Mouse (Mus musculus) urinary bladder, adult 18-20 months (tissue): ENCODE data around the gene Glul.
"Not testable (repeated sequence)": the region's sequence is repeated elsewhere in the genome, so short reads cannot be mapped to it uniquely, and the experiment has no call there.

Source experiments
- DNase-seq, 2 experiments: peaks; one replicate each; pipeline ENCODE4 v3.0.0; 2022; ENCODE audit warnings: low spot score in 2 of 2, mixed read lengths in 2 of 2

Glul gene

GRCm38 (mm10) chr1:153899731-153900380, at the start of gene Glul, which contains the start of gene Teddm2:
Gene Glul, plus strand, starts transcription at chr1:153899944.
Gene Teddm2, minus strand, starts transcription at chr1:153900228.
- peak; percentile 92 to 97 for DNase-seq

DNA sequence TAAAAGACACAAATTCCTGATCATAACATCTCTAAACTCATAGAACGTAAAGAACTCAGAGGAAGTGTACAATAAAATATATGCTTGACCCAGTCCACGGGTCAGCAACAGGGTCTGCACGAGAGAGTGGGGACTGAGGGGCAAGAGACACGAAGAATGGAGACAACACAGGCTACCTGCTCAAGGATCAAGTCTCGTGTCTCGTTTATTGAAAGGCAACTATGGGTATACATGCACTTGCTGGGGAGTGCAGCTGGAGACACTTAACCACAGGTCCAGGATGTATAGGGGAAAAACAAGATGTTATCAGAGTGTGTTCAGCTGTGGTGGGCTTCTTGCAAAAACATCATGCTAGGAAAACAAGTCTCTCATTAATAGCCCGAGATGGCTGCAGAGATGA, 47.0 kb upstream of the Glul start:
- DNase-seq, result not testable (repeated sequence)

- DNase-seq, result no peak
Observed at GRCm38 (mm10) chr1:153855946-153856345, 43.8 kb upstream of the Glul start.

DNA sequence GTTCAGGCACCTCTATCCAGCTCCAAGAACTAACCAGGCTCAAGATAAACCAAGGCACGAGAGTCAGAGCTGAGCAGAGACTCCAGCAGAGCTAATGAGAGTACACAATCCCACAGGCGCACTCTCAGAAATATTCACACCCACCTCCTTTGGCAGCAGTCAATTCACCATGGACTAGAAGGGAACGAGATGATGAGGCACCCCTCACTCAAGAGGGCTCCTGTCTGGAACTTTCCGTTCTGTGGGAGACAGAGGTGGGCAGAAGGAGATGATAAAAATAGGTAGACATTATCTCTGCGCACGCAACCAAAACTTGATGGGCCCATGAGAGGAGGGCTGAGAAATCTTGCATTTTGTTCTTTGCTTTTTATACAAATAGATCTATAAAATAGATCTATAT, 25.7 kb upstream of the Glul start, which contains the start of gene Teddm1b:
TSS of gene Teddm1b (plus strand) at position 301 of the 400 bp plus-strand sequence.
- DNase-seq, result no peak

- DNase-seq, result not testable (repeated sequence)
Observed at GRCm38 (mm10) chr1:153880391-153880790, 19.4 kb upstream of the Glul start.

DNA sequence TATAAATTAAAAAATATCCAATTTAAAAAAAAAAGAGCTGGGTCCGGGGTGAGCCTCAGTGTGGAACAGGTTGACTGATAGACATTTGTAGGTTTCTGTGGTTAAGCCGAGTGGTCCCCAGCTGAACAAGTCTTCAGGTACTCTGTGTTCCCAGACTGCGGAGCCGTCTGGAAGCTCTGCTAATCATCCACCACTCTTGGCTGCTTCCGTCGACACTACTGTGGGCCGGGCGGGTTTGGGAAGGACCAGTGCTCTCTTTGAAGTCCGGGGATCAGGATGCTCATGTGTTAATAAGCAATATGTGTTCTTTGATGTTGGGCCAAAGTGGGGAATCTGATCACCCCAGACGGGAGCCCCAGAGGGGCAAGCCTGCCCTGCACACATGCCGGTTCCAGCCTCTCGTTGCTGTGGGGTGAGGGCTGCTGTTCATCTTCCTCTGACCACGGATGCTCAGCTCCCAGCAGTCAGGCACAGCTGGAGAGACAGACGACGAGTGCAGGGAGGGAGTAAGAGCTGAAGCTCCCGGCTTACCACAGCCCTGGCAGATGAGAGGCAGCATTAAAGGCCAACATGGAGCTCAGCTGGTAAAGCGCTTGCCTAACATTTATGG, 13.6 kb upstream of the Glul start:
- no peak for DNase-seq

DNA sequence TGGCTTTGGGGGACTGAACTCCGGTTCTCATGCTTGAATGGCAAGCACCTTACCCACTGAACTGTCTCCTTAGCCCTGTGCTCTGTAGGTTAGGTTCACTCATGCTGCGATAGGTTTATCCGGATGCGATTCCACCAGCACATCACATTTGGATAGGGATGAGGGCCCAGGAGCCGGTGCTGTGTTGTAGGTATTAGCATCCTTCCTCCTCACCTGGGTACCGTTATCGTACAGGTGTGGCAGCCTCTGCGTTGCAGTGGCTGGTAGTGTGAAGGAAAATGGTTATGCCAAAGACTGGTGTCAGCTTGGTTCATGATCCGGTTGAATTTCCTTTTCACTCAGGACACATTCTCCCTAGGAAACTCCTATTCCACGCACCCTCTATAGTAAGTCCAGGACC, 9.6 kb upstream of the Glul start:
- no peak for DNase-seq

DNA sequence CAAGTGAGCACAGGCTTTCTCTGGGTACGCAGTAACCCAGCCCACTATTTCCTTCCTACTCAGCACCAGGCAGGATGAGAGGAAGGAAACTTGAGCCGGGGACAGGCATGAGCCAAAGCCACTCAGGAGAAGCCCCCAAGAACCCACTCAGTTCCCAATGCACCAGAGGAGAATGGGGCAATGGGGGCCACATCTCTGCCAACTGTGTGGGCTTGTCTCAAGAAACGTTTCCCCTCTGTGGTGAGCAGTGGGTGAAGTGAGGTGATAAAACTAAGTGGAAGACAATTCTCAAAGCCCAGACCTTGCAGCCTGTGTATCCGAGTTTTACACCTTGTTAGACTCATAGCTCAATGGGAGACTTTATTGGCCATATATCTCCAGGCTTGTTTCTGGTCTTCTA, 8.3 kb upstream of the Glul start, which contains the start of gene Teddm1a:
TSS of gene Teddm1a (plus strand) at position 301 of the 400 bp plus-strand sequence.
- DNase-seq, result no peak

DNA sequence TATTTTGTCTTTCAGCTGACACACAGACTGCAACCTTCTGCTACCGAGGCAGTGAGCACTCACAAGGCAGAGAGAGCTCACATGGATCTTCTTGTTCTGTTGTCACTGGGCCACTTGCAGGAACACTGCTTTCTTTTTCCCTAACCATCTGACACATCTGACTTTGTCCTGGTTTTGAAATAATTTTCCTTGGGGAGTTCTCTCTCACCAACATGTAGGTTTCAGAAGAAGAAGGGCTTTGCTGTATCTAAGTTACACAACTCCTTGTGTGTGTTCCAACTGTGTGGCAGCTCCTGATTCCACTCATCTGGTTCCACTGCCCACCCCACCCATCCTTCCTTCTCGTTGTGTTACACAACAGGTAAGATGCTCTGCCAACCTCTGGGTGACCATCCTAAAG, 6.0 kb upstream of the Glul start:
- DNase-seq, result no peak

- no peak for DNase-seq
Observed at GRCm38 (mm10) chr1:153894201-153894893, 5.4 kb upstream of the Glul start.

DNA sequence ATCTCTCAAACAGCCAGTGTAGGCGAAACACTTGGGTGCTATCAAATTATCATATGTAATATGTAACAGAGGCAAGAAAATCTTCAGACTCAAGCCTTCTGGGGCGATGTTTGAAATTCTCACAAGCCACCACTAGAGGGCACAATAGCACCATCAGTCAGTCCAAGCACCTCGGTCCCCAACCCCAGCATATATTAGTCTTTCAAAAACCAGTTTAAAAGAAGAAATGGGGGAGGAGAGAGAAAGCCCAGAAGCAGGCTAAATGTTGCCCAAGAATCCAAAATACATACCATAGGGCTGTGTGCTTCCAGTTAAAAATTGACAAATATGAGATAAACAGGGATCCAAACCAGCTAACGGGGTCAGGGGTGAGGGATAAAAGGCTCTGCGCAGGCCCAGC, 4.8 kb upstream of the Glul start:
- peak in 1 of 2 experiments; percentile 60 for DNase-seq

DNA sequence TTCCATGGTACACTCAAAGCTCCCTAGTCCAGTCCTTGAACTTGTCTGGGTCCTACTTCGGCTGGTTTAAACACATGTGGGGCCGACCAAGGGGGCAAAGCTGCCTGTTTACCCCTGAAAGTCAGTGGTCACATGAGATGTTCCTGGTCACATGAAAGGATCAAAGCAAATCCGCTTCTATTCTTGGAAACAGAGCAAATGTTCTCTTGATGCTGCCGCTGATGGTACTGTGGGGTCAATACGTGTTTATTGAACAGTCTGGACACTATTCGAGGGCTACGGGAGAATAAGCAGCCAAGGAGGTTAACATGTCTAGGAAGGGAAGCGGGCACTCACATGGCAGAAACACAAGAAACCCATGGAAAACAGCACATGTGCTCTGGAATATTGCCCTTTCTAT, 2.5 kb upstream of the Glul start:
- no peak for DNase-seq

- no peak for DNase-seq
Observed at GRCm38 (mm10) chr1:153898989-153899730, 584 bp upstream of the Glul start.

GRCm38 (mm10) chr1:153900381-153900780, 637 bp downstream of the Glul start:
- no peak for DNase-seq

- peak in 1 of 2 experiments; percentile 43 for DNase-seq
Observed at GRCm38 (mm10) chr1:153900860-153901730, 1.4 kb downstream of the Glul start.

DNA sequence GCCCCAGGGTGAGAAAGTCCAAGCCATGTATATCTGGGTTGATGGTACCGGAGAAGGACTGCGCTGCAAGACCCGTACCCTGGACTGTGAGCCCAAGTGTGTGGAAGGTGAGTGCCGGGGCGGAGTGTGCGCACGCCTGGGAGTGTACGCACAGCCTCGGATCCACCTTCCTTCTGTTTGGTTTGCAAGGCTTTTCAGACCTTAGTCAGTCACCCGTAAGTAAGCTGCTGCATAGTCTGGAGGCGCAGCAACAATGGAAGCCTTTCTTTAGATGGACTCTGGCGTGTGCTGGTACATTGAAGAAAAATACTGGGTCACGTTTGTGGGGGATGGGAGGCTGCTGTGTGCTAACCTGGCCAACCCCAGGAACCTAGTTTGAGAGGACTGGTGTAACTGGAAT, 3.3 kb downstream of the Glul start:
- no peak for DNase-seq

- no peak for DNase-seq
Observed at GRCm38 (mm10) chr1:153904236-153904635, 4.5 kb downstream of the Glul start.

- DNase-seq, result no peak
Observed at GRCm38 (mm10) chr1:153905884-153906283, 6.1 kb downstream of the Glul start.

- no peak for DNase-seq
Observed at GRCm38 (mm10) chr1:153908208-153908607, 8.5 kb downstream of the Glul start.

DNA sequence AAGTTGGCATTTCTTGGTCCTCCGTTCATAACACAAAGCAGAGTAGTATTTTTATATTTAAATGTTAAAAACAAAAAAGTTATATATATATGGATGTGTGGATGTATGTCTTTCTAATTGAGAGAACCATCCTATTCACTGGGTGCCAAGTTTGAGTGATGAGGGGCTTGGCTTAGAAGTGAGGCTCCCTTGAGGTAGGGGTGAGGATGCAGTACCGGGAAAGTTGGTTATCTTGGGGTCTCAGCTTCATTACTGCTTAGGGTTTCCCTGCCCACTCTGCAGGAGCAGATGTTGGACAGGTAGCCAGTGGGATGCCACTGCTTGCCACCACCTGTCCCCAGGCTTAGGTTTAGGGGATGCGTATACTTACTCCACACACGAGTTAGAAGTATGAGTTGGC, 9.0 kb downstream of the Glul start:
- DNase-seq, result no peak
